Mouse (Mus musculus) heart, embryonic 13.5 days (tissue): Measurements from ENCODE around the gene Grin1. TPM values are rescaled to one million over a fixed set of nuclear protein-coding genes. Genes with fewer than 3 reads are reported as not detected.

Experiments used
- ATAC-seq: fragments of 200-750 bp; cut with Nextera tagmentation; 2 replicates; pipeline ENCODE4 v1.8.0; 2017; ENCODE audit warnings: moderate TSS enrichment; ENCODE audit not compliant: insufficient number of reproducible peaks, low FRiP score, low TSS enrichment; ENCODE audit errors: extremely low read depth
- H3K27ac ChIP-seq: fragments of 300-500 bp; sonication (generic); replicated peaks from 2 replicates; pipeline ENCODE4 v1.5.1; 2015; ENCODE audit warnings: moderate library complexity, mild to moderate bottlenecking, inconsistent platforms
- H3K27me3 ChIP-seq: fragments of 300-500 bp; sonication (generic); replicated peaks from 2 replicates; pipeline ENCODE4 v1.6.1; 2015; ENCODE audit warnings: mild to moderate bottlenecking, inconsistent platforms
- H3K36me3 ChIP-seq: fragments of 300-500 bp; sonication (generic); 2 replicates; pipeline ENCODE4 v1.6.1; 2015; ENCODE audit warnings: mild to moderate bottlenecking, inconsistent platforms
- H3K4me1 ChIP-seq: fragments of 300-500 bp; sonication (generic); 2 replicates; pipeline ENCODE4 v1.6.1; 2015; ENCODE audit warnings: inconsistent platforms
- H3K4me2 ChIP-seq: fragments of 300-500 bp; sonication (generic); 2 replicates; pipeline ENCODE4 v1.6.1; 2015; ENCODE audit warnings: inconsistent platforms, mild to moderate bottlenecking, moderate library complexity
- H3K4me3 ChIP-seq: fragments of 300-500 bp; sonication (generic); 2 replicates; pipeline ENCODE4 v1.5.1; 2015; ENCODE audit warnings: moderate library complexity, mild to moderate bottlenecking, inconsistent platforms
- H3K9ac ChIP-seq: fragments of 300-500 bp; sonication (generic); 2 replicates; pipeline ENCODE4 v1.6.1; 2015; ENCODE audit warnings: inconsistent platforms, mild to moderate bottlenecking, moderate library complexity
- H3K9me3 ChIP-seq: fragments of 300-500 bp; sonication (generic); 2 replicates; pipeline ENCODE4 v1.6.1; 2016; ENCODE audit warnings: inconsistent platforms
- WGBS: fragments of 180-500 bp; shearing (Covaris S2); methylation state at CpG from one replicate; pipeline ENCODE4 v1.1.7; 2015; ENCODE audit warnings: mixed read lengths; 5-methylcytosine and 5-hydroxymethylcytosine counted together
- polyA plus RNA-seq: library from polyadenylated mRNA; unstranded; fragments of >200 nt; fragmentation: Nextera tagmentation; extraction: Ambion mirVana; gene quantifications from 2 replicates; pipeline ENCODE4 v1.2.1, GENCODE M21; 2015

Gene Grin1
- polyA plus RNA-seq, 1 experiment from 2014 or later: 0.16 TPM

DNA sequence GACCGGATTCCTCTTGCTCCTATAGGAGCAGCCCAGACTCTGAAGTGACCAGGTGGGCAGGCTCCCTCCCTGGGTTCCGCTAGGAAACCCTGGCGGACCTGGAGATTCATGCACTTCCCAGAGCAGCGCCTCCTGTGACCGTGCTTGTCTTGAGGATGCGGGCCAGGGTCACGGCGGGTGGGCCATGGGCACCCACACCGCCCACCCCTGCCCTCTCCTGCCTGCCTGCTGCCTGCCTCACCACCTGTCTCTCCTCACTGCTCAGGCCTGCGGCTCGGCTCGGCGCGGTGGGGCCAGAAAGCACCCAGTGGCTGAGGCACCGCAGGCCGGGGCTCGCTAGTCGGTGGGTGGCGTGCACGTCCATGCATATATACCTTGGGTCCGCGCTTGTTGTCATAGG lies 8.0 kb downstream of the Grin1 start:
- no peak overlapping the region for H3K9ac ChIP-seq
- 2% methylated on average over 22 of the region's 22 CpGs for WGBS
- H3K4me1 ChIP-seq: no peaks in the 10 kb centered on the region
- H3K27me3 ChIP-seq: peaks cover 100% of the 10 kb centered on the region
- no peak overlapping the region for H3K27ac ChIP-seq
- no peak overlapping the region for H3K4me3 ChIP-seq
- H3K9me3 ChIP-seq: no peaks in the 10 kb centered on the region
- no peaks in the 10 kb centered on the region for H3K36me3 ChIP-seq
- ATAC-seq: no peak
- no peak overlapping the region for H3K4me2 ChIP-seq

- H3K4me2 ChIP-seq: no peak overlapping the region
- no peaks in the 10 kb centered on the region for H3K9me3 ChIP-seq
- no peaks in the 10 kb centered on the region for H3K36me3 ChIP-seq
- H3K4me3 ChIP-seq: no peak overlapping the region
- WGBS: 42% methylated on average over 10 of the region's 10 CpGs
- no peak overlapping the region for H3K27ac ChIP-seq
- H3K4me1 ChIP-seq: peaks cover 3% of the 10 kb centered on the region
- no peak for ATAC-seq
- peaks cover 100% of the 10 kb centered on the region for H3K27me3 ChIP-seq
- H3K9ac ChIP-seq: no peak overlapping the region
These were observed 8.8 kb downstream of the Grin1 start for GRCm38 (mm10) chr2:25310180-25310579.

DNA sequence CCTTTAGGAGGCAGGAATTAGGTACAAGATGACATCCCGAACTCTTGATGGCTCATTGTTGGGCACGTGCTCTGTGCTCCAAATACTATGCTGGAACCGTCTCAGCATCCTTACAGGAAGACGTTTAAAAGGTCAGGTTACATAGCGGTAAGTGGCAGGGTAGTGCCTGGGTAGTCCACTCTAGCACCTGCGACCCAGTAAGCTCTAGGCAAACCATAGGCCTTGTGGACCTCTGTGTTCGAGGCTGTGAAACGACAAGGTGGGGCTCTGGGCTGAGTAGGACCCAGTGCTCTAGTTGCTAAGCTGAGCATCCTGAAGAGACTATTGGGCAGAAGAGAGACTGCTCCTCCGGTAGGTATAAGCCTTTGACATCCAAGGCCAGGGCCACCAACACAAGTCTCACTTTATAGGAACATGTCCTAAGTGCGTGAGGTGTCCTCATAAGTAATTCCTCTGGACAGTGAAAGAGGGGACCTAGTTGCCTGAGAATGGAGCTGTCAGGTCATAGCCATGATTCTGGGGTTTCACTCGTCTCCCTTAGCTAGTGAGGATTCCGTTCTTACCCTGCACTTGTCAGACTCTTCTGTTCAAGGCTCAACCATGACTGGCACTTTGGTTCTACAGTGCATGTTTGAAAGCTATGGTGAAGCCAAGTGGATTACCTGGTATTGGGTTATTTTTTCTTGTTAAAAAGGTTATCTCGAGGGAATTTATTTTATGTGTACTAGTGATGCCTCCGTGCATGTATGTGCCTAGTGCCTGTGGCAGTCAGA lies 13.2 kb downstream of the Grin1 start:
- peaks cover 10% of the 10 kb centered on the region for H3K4me1 ChIP-seq
- WGBS: 47% methylated on average over 14 of the region's 14 CpGs
- peak overlapping the region; percentile 67 for H3K9ac ChIP-seq
- H3K27me3 ChIP-seq: peaks cover 96% of the 10 kb centered on the region
- ATAC-seq: no peak
- no peaks in the 10 kb centered on the region for H3K9me3 ChIP-seq
- peak overlapping the region; percentile 80 for H3K4me2 ChIP-seq
- no peak overlapping the region for H3K27ac ChIP-seq
- H3K4me3 ChIP-seq: peak overlapping the region; percentile 54
- H3K36me3 ChIP-seq: no peaks in the 10 kb centered on the region

DNA sequence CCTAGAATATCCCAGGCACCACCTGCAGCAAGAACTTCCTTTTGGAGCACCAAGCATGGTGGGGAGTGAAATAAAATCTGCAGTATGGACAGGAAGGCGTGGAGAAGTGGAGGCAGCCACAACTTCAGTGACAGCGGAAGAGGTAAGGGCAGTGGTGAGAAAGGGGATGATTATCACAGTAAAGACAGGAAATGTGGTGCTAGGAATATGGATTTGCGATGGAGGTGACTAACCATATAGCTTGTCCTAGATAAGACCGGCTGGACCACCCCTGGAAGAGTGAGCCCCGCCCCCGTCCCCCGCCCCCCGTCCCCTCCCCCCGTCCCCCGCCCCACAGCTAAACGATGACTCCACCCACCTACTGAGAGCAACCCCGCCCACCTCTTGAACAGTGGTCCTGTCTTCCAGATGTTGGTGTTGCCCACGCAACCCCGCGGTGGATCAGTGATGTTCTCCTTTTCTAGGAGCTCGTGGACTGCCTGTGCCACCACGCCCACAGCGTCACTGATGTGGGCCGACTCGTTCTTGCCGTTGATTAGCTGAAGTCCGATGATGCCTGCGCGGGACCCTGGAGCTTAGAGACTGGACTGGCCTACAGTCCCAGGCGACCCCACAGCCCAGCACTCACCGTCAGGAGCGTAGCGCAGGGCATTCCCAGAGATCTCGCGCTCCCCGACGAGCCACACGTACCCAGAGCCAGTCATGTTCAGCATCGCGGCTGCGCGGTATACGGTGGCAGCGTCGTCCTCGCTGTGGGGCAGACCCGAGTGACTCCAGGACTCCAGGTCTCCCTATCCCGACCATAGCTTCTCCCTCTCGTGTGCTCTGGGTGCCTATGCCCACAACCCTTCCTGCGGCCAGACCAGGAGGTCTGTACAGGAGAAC lies 14.1 kb downstream of the Grin1 start:
- Histone ChIP-seq H3K27me3 (peaks cover 87% of the 10 kb centered on the region), H3K9me3 (no peaks in the 10 kb centered on the region), H3K9ac (peak overlapping the region; percentile 67), H3K27ac (no peak overlapping the region), H3K36me3 (no peaks in the 10 kb centered on the region), H3K4me3 (peak overlapping the region; percentile 54), H3K4me1 (peaks cover 10% of the 10 kb centered on the region), H3K4me2 (peak overlapping the region; percentile 80)
- 3% methylated on average over 45 of the region's 45 CpGs for WGBS
- no peak for ATAC-seq

DNA sequence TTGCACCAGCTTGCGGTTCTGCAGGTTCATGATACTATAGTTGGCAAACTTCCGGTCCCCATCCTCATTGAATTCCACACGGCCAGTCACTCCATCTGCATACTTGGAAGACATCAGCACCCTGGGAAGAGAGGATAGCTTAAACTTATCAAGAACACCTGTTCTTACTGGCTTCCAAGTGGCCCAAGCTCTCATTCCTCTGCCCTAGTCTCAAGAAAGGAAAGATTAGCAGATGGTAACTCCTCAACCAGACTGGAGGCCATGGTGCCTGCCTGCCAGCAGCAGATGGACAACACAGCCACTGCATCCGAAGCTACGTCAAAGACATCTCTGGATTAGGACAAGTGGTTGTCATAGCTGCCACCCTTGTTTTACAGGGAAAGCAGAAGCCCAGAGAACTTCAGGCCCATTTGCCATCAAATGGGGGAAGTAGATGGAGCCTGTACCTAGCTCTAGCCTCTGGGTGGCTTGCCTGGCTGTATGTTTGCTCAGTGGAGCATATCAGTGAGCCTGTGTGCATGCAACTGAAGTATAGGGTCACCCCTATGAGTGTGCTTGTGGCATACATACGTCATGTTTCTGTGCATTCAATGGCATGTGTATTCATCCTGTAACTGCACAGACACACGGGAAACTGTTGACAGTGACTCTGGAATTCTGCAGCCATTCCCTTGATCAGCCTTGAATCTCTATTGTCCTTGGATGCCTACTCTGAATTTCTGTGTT lies 14.9 kb downstream of the Grin1 start:
- WGBS: 62% methylated on average over 7 of the region's 7 CpGs
- Histone ChIP-seq H3K4me1 (peaks cover 10% of the 10 kb centered on the region), H3K9ac (no peak overlapping the region), H3K4me2 (peak overlapping the region; percentile 80), H3K4me3 (peak overlapping the region; percentile 54), H3K9me3 (no peaks in the 10 kb centered on the region), H3K27ac (no peak overlapping the region), H3K27me3 (peaks cover 79% of the 10 kb centered on the region), H3K36me3 (no peaks in the 10 kb centered on the region)
- no peak for ATAC-seq

GRCm38 (mm10) chr2:25303452-25303851 lies 15.5 kb downstream of the Grin1 start:
- Histone ChIP-seq H3K36me3 (no peaks in the 10 kb centered on the region), H3K27ac (no peak overlapping the region), H3K4me3 (no peak overlapping the region), H3K9me3 (no peaks in the 10 kb centered on the region), H3K27me3 (peaks cover 74% of the 10 kb centered on the region), H3K4me2 (no peak overlapping the region), H3K4me1 (peaks cover 10% of the 10 kb centered on the region), H3K9ac (no peak overlapping the region)
- 62% methylated on average over 3 of the region's 3 CpGs for WGBS
- ATAC-seq: no peak

GRCm38 (mm10) chr2:25298046-25298445 lies 20.9 kb downstream of the Grin1 start:
- H3K4me2 ChIP-seq: no peak overlapping the region
- H3K9me3 ChIP-seq: no peaks in the 10 kb centered on the region
- no peak overlapping the region for H3K4me3 ChIP-seq
- ATAC-seq: no peak
- H3K36me3 ChIP-seq: no peaks in the 10 kb centered on the region
- H3K27me3 ChIP-seq: peaks cover 74% of the 10 kb centered on the region
- H3K27ac ChIP-seq: no peak overlapping the region
- no peaks in the 10 kb centered on the region for H3K4me1 ChIP-seq
- WGBS: 69% methylated on average over 10 of the region's 10 CpGs
- H3K9ac ChIP-seq: no peak overlapping the region

- Histone ChIP-seq H3K4me3 (no peak overlapping the region), H3K4me2 (no peak overlapping the region), H3K36me3 (no peaks in the 10 kb centered on the region), H3K9me3 (no peaks in the 10 kb centered on the region), H3K27ac (no peak overlapping the region), H3K4me1 (peaks cover 6% of the 10 kb centered on the region), H3K27me3 (peaks cover 75% of the 10 kb centered on the region), H3K9ac (no peak overlapping the region)
- WGBS: 71% methylated on average over 8 of the region's 8 CpGs
- no peak for ATAC-seq
These were observed 21.9 kb downstream of the Grin1 start for GRCm38 (mm10) chr2:25297093-25297492.

GRCm38 (mm10) chr2:25293706-25294105 lies 25.3 kb downstream of the Grin1 start:
- Histone ChIP-seq H3K27ac (no peak overlapping the region), H3K4me3 (no peak overlapping the region), H3K36me3 (no peaks in the 10 kb centered on the region), H3K9me3 (no peaks in the 10 kb centered on the region), H3K9ac (no peak overlapping the region), H3K27me3 (peaks cover 99% of the 10 kb centered on the region), H3K4me2 (no peak overlapping the region), H3K4me1 (peaks cover 34% of the 10 kb centered on the region)
- WGBS: 68% methylated on average over 9 of the region's 9 CpGs
- ATAC-seq: no peak

GRCm38 (mm10) chr2:25292856-25293255 lies 26.1 kb downstream of the Grin1 start:
- H3K4me2 ChIP-seq: peak overlapping the region; percentile 67; the same call in 1 of the 2 replicates
- no peaks in the 10 kb centered on the region for H3K9me3 ChIP-seq
- peaks cover 100% of the 10 kb centered on the region for H3K27me3 ChIP-seq
- H3K27ac ChIP-seq: no peak overlapping the region
- H3K4me1 ChIP-seq: peaks cover 34% of the 10 kb centered on the region
- 0 out of 2 replicates have a peak overlapping the region, but pooled peaks have one; percentile 62 for H3K9ac ChIP-seq
- ATAC-seq: no peak
- 0% methylated on average over 1 of the region's 1 CpGs for WGBS
- H3K4me3 ChIP-seq: peak overlapping the region; percentile 45
- no peaks in the 10 kb centered on the region for H3K36me3 ChIP-seq

DNA sequence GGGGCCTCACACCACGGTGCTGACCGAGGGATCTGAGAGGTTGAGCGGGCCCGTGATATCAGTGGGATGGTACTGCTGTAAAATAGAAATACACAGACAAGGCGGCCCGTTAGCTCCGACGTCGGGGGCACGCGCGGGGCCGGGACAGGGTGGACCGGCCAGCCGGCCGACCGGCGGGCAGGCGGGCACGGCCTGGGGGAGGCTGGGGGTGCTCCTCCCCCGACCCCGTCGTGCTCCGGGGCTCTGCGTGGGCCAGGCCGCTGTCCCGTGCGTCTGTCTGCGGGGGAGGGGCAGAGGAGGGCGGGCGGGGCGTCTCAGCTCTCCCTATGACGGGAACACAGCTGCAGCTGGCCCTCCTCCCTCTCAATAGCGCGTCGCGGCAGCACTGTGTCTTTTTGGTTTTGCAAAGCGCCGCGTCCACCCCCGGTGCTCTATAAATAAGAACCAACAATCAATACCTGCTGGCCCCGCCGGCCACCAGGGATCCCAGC lies 26.9 kb downstream of the Grin1 start:
- H3K4me1 ChIP-seq: peaks cover 37% of the 10 kb centered on the region
- no peak for ATAC-seq
- peak overlapping the region; percentile 67 for H3K4me2 ChIP-seq
- no peaks in the 10 kb centered on the region for H3K36me3 ChIP-seq
- H3K27me3 ChIP-seq: peaks cover 100% of the 10 kb centered on the region
- WGBS: 9% methylated on average over 38 of the region's 43 CpGs
- peak overlapping the region; percentile 62 for H3K9ac ChIP-seq
- H3K9me3 ChIP-seq: no peaks in the 10 kb centered on the region
- H3K27ac ChIP-seq: no peak overlapping the region
- H3K4me3 ChIP-seq: peak overlapping the region; percentile 45
